8 mouse cellular contexts compared by ENCODE assay signal in genomic region chr1:180812463-180813408, GRCm38 (mm10). TPM values are rescaled to one million over a fixed set of nuclear protein-coding genes. Genes with fewer than 3 reads are reported as not detected.
DNase-seq lines count a peak whose midpoint lies in the region; ATAC-seq lines count a peak whose summit lies in the region.

No protein-coding gene starts in this region.

- intact Hi-C loops in gastrocnemius, postnatal 14 days (cut with DNase I; ENCODE audit: low total_unique reads) = loop anchor here (5.0 kb wide), 1 partner anchor 35 kb away; no protein-coding TSS in a partner anchor

- peak; percentile 46 for ATAC-seq in activated CD4-positive, CD25-positive, alpha-beta regulatory T cell, adult 4 months
- peak; percentile 48 for ATAC-seq in inflammation-experienced regulatory T-cells, adult 6 months

- DNase-seq in embryo, embryonic 10 days (ENCODE audit: low spot score) = peak; percentile 62
- DNase-seq in gastrocnemius, postnatal 14 days = peak; percentile 50
- peak; percentile 30 to 33 for DNase-seq in left cerebral cortex, adult 9 months (ENCODE audit: low spot score in 2 of 2)
- DNase-seq in right cerebral cortex, adult 2 months (ENCODE audit: low spot score in 2 of 2) = peak; percentile 53 to 67
- DNase-seq in urinary bladder, postnatal 25 days (ENCODE audit: low spot score) = peak; percentile 52

- peak overlapping the region; percentile 83 for H3K27ac ChIP-seq in macrophage

- peak overlapping the region; percentile 89 for H3K4me3 ChIP-seq in macrophage (ENCODE audit: inconsistent target)

- H3K36me3 ChIP-seq in macrophage (ENCODE audit: inconsistent target) = peaks cover 17% of the 10 kb centered on the region

- under 1% methylated on average over 69 of the region's 71 CpGs for WGBS in macrophage (ENCODE audit: missing documents)

- H3K79me2 ChIP-seq in macrophage (ENCODE audit: inconsistent target) = peaks cover 54% of the 10 kb centered on the region

RNA-seq across cellular contexts. Expression of gene H3f3a, which starts 1.0 kb away (rescaled TPM):
- 100 to 1,000 TPM; 737 to 878 TPM for polyA plus RNA-seq in activated CD4-positive, CD25-positive, alpha-beta regulatory T cell, adult 4 months (2017; shearing (Covaris generic))
- total RNA-seq in gastrocnemius, postnatal 14 days (2021) = 100 to 1,000 TPM; 448 to 473 TPM
- polyA plus RNA-seq in inflammation-experienced regulatory T-cells, adult 6 months (2017; shearing (Covaris generic)) = 100 to 1,000 TPM; 553 to 843 (median 762) TPM
- total RNA-seq in macrophage (2018; cell fraction: chromatin; rRNA removed) = 100 to 1,000 TPM in 9 of 26 experiments, 10 to 100 TPM in 17; 24.0 to 166 (median 85.8) TPM
- 1,000 to 10,000 TPM in 1 of 26 experiments, 100 to 1,000 TPM in 25; 716 to 1,086 (median 853) TPM for total RNA-seq in macrophage (2018; cell fraction: cytosol; rRNA removed)
- 100 to 1,000 TPM in 23 of 26 experiments, 10 to 100 TPM in 3; 59.1 to 236 (median 165) TPM for total RNA-seq in macrophage (2018; cell fraction: nucleus; rRNA removed)
- polyA plus RNA-seq in macrophage (2018) = 677 to 1,075 TPM (median 721 TPM) in 3 replicates

RNA-seq across cellular contexts. Expression of gene Sde2, which starts 38.2 kb away (rescaled TPM):
- polyA plus RNA-seq in activated CD4-positive, CD25-positive, alpha-beta regulatory T cell, adult 4 months (2017; shearing (Covaris generic)) = 10 to 100 TPM; 32.3 to 34.1 TPM
- total RNA-seq in gastrocnemius, postnatal 14 days (2021) = 1 to 10 TPM; 8.4 to 8.5 TPM
- polyA plus RNA-seq in inflammation-experienced regulatory T-cells, adult 6 months (2017; shearing (Covaris generic)) = 10 to 100 TPM; 33.8 to 42.9 (median 37.5) TPM
- total RNA-seq in macrophage (2018; cell fraction: chromatin; rRNA removed) = 100 to 1,000 TPM in 9 of 26 experiments, 10 to 100 TPM in 17; 26.5 to 185 (median 73.7) TPM
- total RNA-seq in macrophage (2018; cell fraction: cytosol; rRNA removed) = 10 to 100 TPM; 20.3 to 76.1 (median 33.2) TPM
- total RNA-seq in macrophage (2018; cell fraction: nucleus; rRNA removed) = 100 to 1,000 TPM in 4 of 26 experiments, 10 to 100 TPM in 22; 19.6 to 128 (median 61.7) TPM
- polyA plus RNA-seq in macrophage (2018) = 14.4 to 20.0 TPM (median 18.7 TPM) in 3 replicates

Comparison
In these comparisons a context has a peak if more than half of its experiments do, and no peak if none do; other contexts are left out.
1. Peak in every context shown above with its lines: DNase-seq, ATAC-seq, H3K4me3 ChIP-seq and H3K27ac ChIP-seq.